In the genomic region with DNA sequence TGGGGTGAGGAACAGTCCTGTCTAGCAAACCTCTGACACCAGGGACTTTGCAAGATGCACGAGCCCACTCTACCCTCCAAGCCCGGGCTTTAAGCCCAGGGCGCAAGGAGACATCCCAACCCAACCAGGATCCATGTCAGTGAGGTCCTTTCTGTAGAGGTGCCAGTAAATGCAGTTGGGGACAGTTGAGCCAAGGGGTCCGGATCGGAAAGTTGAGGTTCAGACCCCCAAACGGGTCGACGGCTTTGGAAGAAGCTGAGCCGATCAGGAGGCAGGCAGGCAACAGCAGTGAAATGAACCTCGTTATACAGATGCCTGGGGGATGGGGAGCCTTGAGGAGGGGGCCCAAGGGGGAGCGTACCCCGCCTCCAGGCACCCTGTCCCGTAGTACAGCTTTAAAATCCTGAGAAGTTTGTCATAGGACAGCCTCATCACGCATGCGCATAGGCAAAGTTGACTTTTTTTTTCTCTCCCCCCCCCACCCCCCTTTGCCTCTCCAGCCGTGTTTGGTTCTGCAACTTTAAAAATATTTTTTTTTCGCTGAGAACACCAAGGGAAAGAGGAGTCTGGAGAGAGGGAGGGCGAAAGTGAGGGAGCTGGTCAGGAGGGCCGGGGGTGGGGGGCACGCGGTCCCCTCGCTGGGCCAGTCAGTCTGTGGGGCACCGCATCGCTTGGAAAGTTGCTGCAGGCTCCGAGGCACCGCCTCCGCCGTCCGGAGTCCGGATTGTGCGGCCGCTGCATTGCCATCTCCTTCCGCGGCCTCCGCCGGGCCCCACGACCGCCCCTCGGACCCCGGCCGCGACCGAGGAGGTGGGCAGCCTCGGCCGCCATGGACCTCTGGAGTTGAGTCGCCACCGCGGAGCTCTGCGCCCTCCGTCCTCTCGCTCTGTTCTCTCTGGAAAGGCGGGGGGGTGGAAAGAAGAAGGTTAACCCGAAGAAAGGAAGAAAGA, we compare ENCODE assay signal across 9 mouse cellular contexts. TPM values are rescaled to one million over a fixed set of nuclear protein-coding genes. Genes with fewer than 3 reads are reported as not detected.
DNase-seq lines count a peak whose midpoint lies in the region; ATAC-seq and TF ChIP-seq lines count a peak whose summit lies in the region.
"Had no signal": no experiment of that assay in that cellular context is flagged by ENCODE, and none has a peak within 500 bp of the region (broad histone marks: within the 10 kb centered on the region; RNA-seq: fewer than 3 reads in every experiment).

A gene (plus strand): TSS at position 650 of the 950 bp plus-strand sequence.

- 1% methylated on average over 52 of the region's 53 CpGs for WGBS in forebrain, embryonic 12.5 days
- WGBS in limb, embryonic 12.5 days: under 1% methylated on average over 53 of the region's 53 CpGs

- POLR2A ChIA-PET in Patski (lab: Charles Lee): interaction anchor here (0.7 kb wide), 2 partner anchors 88 to 406 kb away, joined by 3 to 4 read pairs; no protein-coding TSS in a partner anchor

- no peaks in the 10 kb centered on the region for H3K9me3 ChIP-seq in forebrain, embryonic 12.5 days
- no peaks in the 10 kb centered on the region for H3K9me3 ChIP-seq in limb, embryonic 12.5 days

- peak within 1 kb of the TSS; percentile 61 for H3K9ac ChIP-seq in forebrain, embryonic 12.5 days
- H3K9ac ChIP-seq in limb, embryonic 12.5 days (replicated peaks): peak within 1 kb of the TSS; percentile 99

- in situ Hi-C loops in Patski (cut with MboI; ENCODE audit: low pct_unique_long_range_greater_than_20kb): loop anchor here (5.0 to 10.0 kb wide), 5 partner anchors 220 to 697 kb away; no protein-coding TSS in a partner anchor

- intact Hi-C loops in heart, postnatal 36 days (cut with DNase I): loop anchor here (5.0 to 10.0 kb wide), 5 partner anchors 222 to 940 kb away; no protein-coding TSS in a partner anchor

- peak within 1 kb of the TSS; percentile 85 for H3K27ac ChIP-seq in forebrain, embryonic 12.5 days
- peak within 1 kb of the TSS; percentile 100 for H3K27ac ChIP-seq in limb, embryonic 12.5 days

- peak within 1 kb of the TSS; percentile 74 for H3K4me2 ChIP-seq in forebrain, embryonic 12.5 days
- H3K4me2 ChIP-seq in limb, embryonic 12.5 days: peak within 1 kb of the TSS; percentile 91

- peak; percentile 10 for ATAC-seq in Patski
- peak; percentile 45 for ATAC-seq in forebrain, embryonic 12.5 days (ENCODE audit: low FRiP score)
- 0 out of 2 replicates have a peak, but pooled peaks have one; percentile 33 for ATAC-seq in limb, embryonic 12.5 days (ENCODE audit: insufficient number of reproducible peaks, insufficient read depth, low FRiP score, low TSS enrichment, low read depth)

- H3K36me3 ChIP-seq in forebrain, embryonic 12.5 days (replicated peaks): no peaks in the 10 kb centered on the region
- H3K36me3 ChIP-seq in limb, embryonic 12.5 days: peaks cover 12% of the 10 kb centered on the region; the same call in 1 of the 2 replicates

- peak; percentile 77 for DNase-seq in embryo, embryonic 10 days (ENCODE audit: low spot score)
- no peak for DNase-seq in embryo, embryonic 9.5 days (ENCODE audit: extremely low spot score)
- peak; percentile 25 for DNase-seq in Patski (ENCODE audit: low read depth, low spot score)
- DNase-seq in heart, postnatal 36 days: peak; percentile 31 to 65
- DNase-seq in neural tube, embryonic 10.5 days (ENCODE audit: extremely low spot score, low spot score): peak; percentile 80
- DNase-seq in cerebellum, adult 18-20 months: no peak

- CTCF ChIA-PET in Patski (lab: Charles Lee): interaction anchor here (1.5 kb wide), 1 partner anchor 697 kb away, joined by 3 read pairs; no protein-coding TSS in a partner anchor

- H3K27me3 ChIP-seq in Patski: no peaks in the 10 kb centered on the region
- H3K27me3 ChIP-seq in forebrain, embryonic 12.5 days: peaks cover 72% of the 10 kb centered on the region
- H3K27me3 ChIP-seq in limb, embryonic 12.5 days: peaks cover 5% of the 10 kb centered on the region; the same call in 1 of the 2 replicates

- no peak for TF ChIP-seq CTCF in Patski (IDR thresholded peaks at IDR 0.05)

- H3K4me1 ChIP-seq in forebrain, embryonic 12.5 days: peaks cover 36% of the 10 kb centered on the region
- H3K4me1 ChIP-seq in limb, embryonic 12.5 days (replicated peaks): peaks cover 46% of the 10 kb centered on the region

- H3K4me3 ChIP-seq in forebrain, embryonic 12.5 days (replicated peaks): peak within 1 kb of the TSS; percentile 62
- peak within 1 kb of the TSS; percentile 87 for H3K4me3 ChIP-seq in limb, embryonic 12.5 days (replicated peaks)

RNA-seq across cellular contexts. Expression of the gene that starts here (rescaled TPM):
- polyA plus RNA-seq in Patski (2021): 19.5 TPM
- polyA plus RNA-seq in forebrain, embryonic 12.5 days (2016; fragmentation: Nextera tagmentation; extraction: Ambion mirVana): 16.1 and 20.3 TPM in 2 replicates
- 10 to 100 TPM; 10.9 to 16.0 TPM for total RNA-seq in heart, postnatal 36 days (2021)
- 189 and 199 TPM in 2 replicates for polyA plus RNA-seq in limb, embryonic 12.5 days (2016; fragmentation: Nextera tagmentation; extraction: Ambion mirVana)
- total RNA-seq: hematopoietic stem cell, adult 5-6 weeks had no signal

Comparison
In these comparisons a context has a peak if more than half of its experiments do, and no peak if none do; other contexts are left out.
1. DNase-seq: peak in embryo, embryonic 10 days (single experiment), Patski (single experiment), heart, postnatal 36 days (2 of 2) and neural tube, embryonic 10.5 days (single experiment); none in embryo, embryonic 9.5 days (single experiment) and cerebellum, adult 18-20 months (0 of 2).
2. Peak in every context shown above with its lines, with median percentiles within 50 percentile points of each other: ATAC-seq.